Comparison of ENCODE assay signal across 16 mouse cellular contexts in the genomic region with DNA sequence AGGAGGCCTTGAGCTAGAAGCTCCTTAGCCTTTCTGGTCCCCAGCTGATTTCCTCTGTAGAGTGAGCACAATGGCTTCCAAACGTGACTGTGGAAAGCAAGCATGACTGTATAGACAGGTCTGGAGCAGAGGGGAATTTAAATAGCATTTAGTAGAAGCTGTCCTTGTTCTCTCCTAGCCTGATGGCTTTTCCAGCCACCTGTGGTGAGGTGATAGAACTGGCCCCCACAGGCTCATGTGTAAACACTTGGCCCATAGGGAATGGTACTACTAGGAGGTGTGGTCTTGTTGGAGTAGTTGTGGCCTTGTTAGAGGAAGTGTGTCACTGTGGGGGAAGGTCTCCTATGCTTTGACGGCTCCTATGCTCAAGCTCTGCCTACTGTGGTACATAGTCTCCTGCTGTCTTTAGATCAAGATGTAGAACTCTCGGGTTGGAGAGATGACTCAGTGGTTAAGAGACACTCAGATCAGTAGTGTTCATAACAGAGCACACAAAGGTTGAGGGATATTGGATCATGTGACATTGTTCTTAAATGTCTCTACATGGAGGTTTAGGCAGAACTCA. TPM values are rescaled to one million over a fixed set of nuclear protein-coding genes. Genes with fewer than 3 reads are reported as not detected.
DNase-seq lines count a peak whose midpoint lies in the region; ATAC-seq lines count a peak whose summit lies in the region.
"Had no signal": no experiment of that assay in that cellular context is flagged by ENCODE, and none has a peak within 500 bp of the region (broad histone marks: within the 10 kb centered on the region; RNA-seq: fewer than 3 reads in every experiment).

No protein-coding gene starts in this region.

- H3K4me1 ChIP-seq in kidney, embryonic 16.5 days (ENCODE audit: insufficient read depth, low read length), result peaks cover 19% of the 10 kb centered on the region
- peaks cover 33% of the 10 kb centered on the region for H3K4me1 ChIP-seq in liver, embryonic 12.5 days
- 0 out of 2 replicates have a peak, but pooled peaks cover 3% of the 10 kb centered on the region for H3K4me1 ChIP-seq in stomach, embryonic 15.5 days
- H3K4me1 ChIP-seq in midbrain, embryonic 16.5 days (ENCODE audit: control insufficient read depth, insufficient read depth, low read length), result peaks cover 8% of the 10 kb centered on the region

- 76% methylated on average over 3 of the region's 3 CpGs for WGBS in kidney, embryonic 16.5 days
- 55% methylated on average over 3 of the region's 3 CpGs for WGBS in liver, embryonic 12.5 days (ENCODE audit: insufficient replicate concordance)
- 66% methylated on average over 3 of the region's 3 CpGs for WGBS in stomach, embryonic 15.5 days
- WGBS in midbrain, embryonic 16.5 days, result 74% methylated on average over 3 of the region's 3 CpGs

- H3K4me2 ChIP-seq in kidney, embryonic 16.5 days (replicated peaks; ENCODE audit: low read depth, low read length), result no peak overlapping the region
- H3K4me2 ChIP-seq in liver, embryonic 12.5 days, result peak overlapping the region; percentile 97
- no peak overlapping the region for H3K4me2 ChIP-seq in stomach, embryonic 15.5 days
- no peak overlapping the region for H3K4me2 ChIP-seq in midbrain, embryonic 16.5 days (ENCODE audit: low read length)

- H3K27me3 ChIP-seq in kidney, embryonic 16.5 days (ENCODE audit: insufficient read depth, low read length), result no peaks in the 10 kb centered on the region
- H3K27me3 ChIP-seq in liver, embryonic 12.5 days (replicated peaks), result 0 out of 2 replicates have a peak, but pooled peaks cover 6% of the 10 kb centered on the region
- H3K27me3 ChIP-seq in stomach, embryonic 15.5 days (replicated peaks), result no peaks in the 10 kb centered on the region
- peaks cover 2% of the 10 kb centered on the region; the same call in 1 of the 2 replicates for H3K27me3 ChIP-seq in midbrain, embryonic 16.5 days (ENCODE audit: control insufficient read depth, insufficient read depth, low read depth, low read length)
- H3K27me3 ChIP-seq: limb, embryonic 15.5 days had no signal

- H3K4me3 ChIP-seq in kidney, embryonic 16.5 days (ENCODE audit: low read length), result no peak overlapping the region
- peak overlapping the region; percentile 82; the same call in 1 of the 2 replicates for H3K4me3 ChIP-seq in liver, embryonic 12.5 days
- H3K4me3 ChIP-seq in stomach, embryonic 15.5 days (replicated peaks), result no peak overlapping the region
- H3K4me3 ChIP-seq in midbrain, embryonic 16.5 days (ENCODE audit: low read depth, low read length), result no peak overlapping the region

- H3K36me3 ChIP-seq in kidney, embryonic 16.5 days (ENCODE audit: insufficient read depth, low read length), result no peaks in the 10 kb centered on the region
- H3K36me3 ChIP-seq in liver, embryonic 12.5 days, result no peaks in the 10 kb centered on the region
- no peaks in the 10 kb centered on the region for H3K36me3 ChIP-seq in stomach, embryonic 15.5 days
- no peaks in the 10 kb centered on the region for H3K36me3 ChIP-seq in midbrain, embryonic 16.5 days (ENCODE audit: control insufficient read depth, insufficient read depth, low read length)
- H3K36me3 ChIP-seq: forebrain, embryonic 10.5 days; hindbrain, embryonic 13.5 days; limb, embryonic 15.5 days had no signal

- DNase-seq in kidney, adult 11 months, result no peak
- DNase-seq in ES-CJ7 (ENCODE audit: low read depth, low spot score), result peak; percentile 22
- no peak for DNase-seq in kidney, postnatal 14 days
- DNase-seq: cerebellum, postnatal 36 days; gastrocnemius, postnatal 10 days; kidney, adult 8-10 months; spleen, adult 18-20 months had no signal

- no peak overlapping the region for H3K9ac ChIP-seq in kidney, embryonic 16.5 days (replicated peaks; ENCODE audit: low read length)
- peak overlapping the region; percentile 82 for H3K9ac ChIP-seq in liver, embryonic 12.5 days
- H3K9ac ChIP-seq in stomach, embryonic 15.5 days, result no peak overlapping the region
- H3K9ac ChIP-seq in midbrain, embryonic 16.5 days (ENCODE audit: low read depth, low read length), result no peak overlapping the region
- H3K9ac ChIP-seq: limb, embryonic 15.5 days had no signal

- H3K9me3 ChIP-seq in kidney, embryonic 16.5 days (ENCODE audit: low read length), result no peaks in the 10 kb centered on the region
- H3K9me3 ChIP-seq in liver, embryonic 12.5 days (replicated peaks), result no peaks in the 10 kb centered on the region
- H3K9me3 ChIP-seq in stomach, embryonic 15.5 days, result no peaks in the 10 kb centered on the region
- H3K9me3 ChIP-seq in midbrain, embryonic 16.5 days (replicated peaks; ENCODE audit: control insufficient read depth, low read length, poor library complexity, severe bottlenecking), result no peaks in the 10 kb centered on the region
- H3K9me3 ChIP-seq: forebrain, embryonic 10.5 days; hindbrain, embryonic 13.5 days; limb, embryonic 15.5 days had no signal

- ATAC-seq in kidney, embryonic 16.5 days (ENCODE audit: low FRiP score, low TSS enrichment), result no peak
- ATAC-seq in liver, embryonic 12.5 days, result no peak
- ATAC-seq in stomach, embryonic 15.5 days (ENCODE audit: insufficient read depth, low FRiP score, low read depth), result no peak
- no peak for ATAC-seq in midbrain, embryonic 16.5 days

- H3K27ac ChIP-seq in kidney, embryonic 16.5 days (ENCODE audit: low read length), result peak overlapping the region; percentile 90
- peak overlapping the region; percentile 89; the same call in 1 of the 2 replicates for H3K27ac ChIP-seq in liver, embryonic 12.5 days
- peak overlapping the region; percentile 92; the same call in 1 of the 2 replicates for H3K27ac ChIP-seq in stomach, embryonic 15.5 days
- no peak overlapping the region for H3K27ac ChIP-seq in midbrain, embryonic 16.5 days (ENCODE audit: low read length)
- H3K27ac ChIP-seq: hindbrain, embryonic 13.5 days had no signal

RNA-seq across cellular contexts. Expression of gene Sft2d2, which starts 1.2 kb away (rescaled TPM):
- polyA plus RNA-seq in kidney, embryonic 16.5 days (2015; fragmentation: Nextera tagmentation; extraction: Ambion mirVana), result 29.7 and 29.9 TPM in 2 replicates
- polyA plus RNA-seq in liver, embryonic 12.5 days (2016; fragmentation: Nextera tagmentation; extraction: Ambion mirVana), result 8.0 and 8.6 TPM in 2 replicates
- polyA plus RNA-seq in stomach, embryonic 15.5 days (2015; fragmentation: Nextera tagmentation; extraction: Ambion mirVana), result 22.8 and 26.1 TPM in 2 replicates
- polyA plus RNA-seq in midbrain, embryonic 16.5 days (2015; fragmentation: Nextera tagmentation; extraction: Ambion mirVana), result 5.3 and 5.9 TPM in 2 replicates

RNA-seq across cellular contexts. Expression of gene Tbx19, which starts 34.9 kb away (rescaled TPM):
- polyA plus RNA-seq in kidney, embryonic 16.5 days (2015; fragmentation: Nextera tagmentation; extraction: Ambion mirVana), result not detected in 2 replicates
- not detected in 2 replicates for polyA plus RNA-seq in liver, embryonic 12.5 days (2016; fragmentation: Nextera tagmentation; extraction: Ambion mirVana)
- not detected in 2 replicates for polyA plus RNA-seq in stomach, embryonic 15.5 days (2015; fragmentation: Nextera tagmentation; extraction: Ambion mirVana)
- polyA plus RNA-seq in midbrain, embryonic 16.5 days (2015; fragmentation: Nextera tagmentation; extraction: Ambion mirVana), result 0.11 and 0.16 TPM in 2 replicates
- polyA plus RNA-seq: embryonic facial prominence, embryonic 11.5 days; forebrain, embryonic 10.5 days; heart, embryonic 11.5 days; hindbrain, embryonic 13.5 days; limb, embryonic 15.5 days had no signal

RNA-seq across cellular contexts. Expression of gene Tiprl, which starts 41.3 kb away (rescaled TPM):
- 112 and 115 TPM in 2 replicates for polyA plus RNA-seq in kidney, embryonic 16.5 days (2015; fragmentation: Nextera tagmentation; extraction: Ambion mirVana)
- 55.9 and 58.7 TPM in 2 replicates for polyA plus RNA-seq in liver, embryonic 12.5 days (2016; fragmentation: Nextera tagmentation; extraction: Ambion mirVana)
- polyA plus RNA-seq in stomach, embryonic 15.5 days (2015; fragmentation: Nextera tagmentation; extraction: Ambion mirVana), result 89.2 and 92.3 TPM in 2 replicates
- 146 and 160 TPM in 2 replicates for polyA plus RNA-seq in midbrain, embryonic 16.5 days (2015; fragmentation: Nextera tagmentation; extraction: Ambion mirVana)
